Mouse (Mus musculus) heart, adult 8-10 months (tissue): ENCODE measurements at regions not wholly inside any gene's neighbourhood (a gene's known extent, or its start where the extent isn't known, plus 50 kb on each side); places are given as distances from the start of the nearest gene placed in this dataset.
"Not testable (repeated sequence)": the region's sequence is repeated elsewhere in the genome, so short reads cannot be mapped to it uniquely, and the experiment has no call there.

Experiments
- DNase-seq: peaks from one replicate; pipeline ENCODE4 v3.0.0; 2022; ENCODE audit warnings: low spot score

GRCm38 (mm10) chr9:13105426-13105825, 140.2 kb downstream of the Jrkl start:
- DNase-seq, result no peak

GRCm38 (mm10) chr9:13083669-13084068, 162.0 kb downstream of the Jrkl start:
- no peak for DNase-seq

GRCm38 (mm10) chr9:13049079-13049478, 196.6 kb downstream of the Jrkl start:
- DNase-seq, result no peak

GRCm38 (mm10) chr9:13019025-13019424, 226.6 kb downstream of the Jrkl start:
- DNase-seq, result no peak

- DNase-seq, result not testable (repeated sequence)
Measured at GRCm38 (mm10) chr9:12983209-12983608, 262.4 kb downstream of the Jrkl start.

GRCm38 (mm10) chr9:12973022-12973421, 272.6 kb downstream of the Jrkl start:
- DNase-seq, result no peak

GRCm38 (mm10) chr9:12960337-12960736, 285.3 kb downstream of the Jrkl start:
- DNase-seq, result no peak

- no peak for DNase-seq
Measured at GRCm38 (mm10) chr9:12946088-12946487, 299.5 kb downstream of the Jrkl start.

GRCm38 (mm10) chr9:12945476-12945875, 300.2 kb downstream of the Jrkl start:
- DNase-seq, result no peak

- DNase-seq, result no peak
Measured at GRCm38 (mm10) chr9:12945037-12945436, 300.6 kb downstream of the Jrkl start.

- no peak for DNase-seq
Measured at GRCm38 (mm10) chr9:12935016-12935415, 310.6 kb downstream of the Jrkl start.

GRCm38 (mm10) chr9:12925549-12926186, 320.0 kb downstream of the Jrkl start:
- DNase-seq, result no peak

- DNase-seq, result no peak
Measured at GRCm38 (mm10) chr9:12900726-12901125, 344.9 kb downstream of the Jrkl start.

- no peak for DNase-seq
Measured at GRCm38 (mm10) chr9:12879753-12880490, 365.7 kb downstream of the Jrkl start.

GRCm38 (mm10) chr9:12876496-12876895, 369.1 kb downstream of the Jrkl start:
- DNase-seq, result no peak

GRCm38 (mm10) chr9:12870941-12871340, 374.7 kb downstream of the Jrkl start:
- DNase-seq, result peak; percentile 31
